Mouse (Mus musculus) hindbrain, embryonic 13.5 days (tissue): ENCODE data around the gene Gm15097. TPM values are rescaled to one million over a fixed set of nuclear protein-coding genes. Genes with fewer than 3 reads are reported as not detected.
"Not testable (repeated sequence)": the region's sequence is repeated elsewhere in the genome, so short reads cannot be mapped to it uniquely, and the experiment has no call there.

Experiments
- ATAC-seq: fragments of 200-750 bp; cut with Nextera tagmentation; 2 replicates; pipeline ENCODE4 v1.8.0; 2017; ENCODE audit warnings: moderate TSS enrichment; ENCODE audit not compliant: low FRiP score
- H3K27ac ChIP-seq: fragments of 300-500 bp; sonication (generic); 2 replicates; pipeline ENCODE4 v1.5.1; 2015; ENCODE audit warnings: inconsistent platforms, mild to moderate bottlenecking, moderate library complexity
- H3K27me3 ChIP-seq: fragments of 300-500 bp; sonication (generic); 2 replicates; pipeline ENCODE4 v1.6.1; 2015; ENCODE audit warnings: mild to moderate bottlenecking, inconsistent platforms
- H3K36me3 ChIP-seq: fragments of 300-500 bp; sonication (generic); 2 replicates; pipeline ENCODE4 v1.6.1; 2015; ENCODE audit warnings: mild to moderate bottlenecking, inconsistent platforms
- H3K4me1 ChIP-seq: fragments of 300-500 bp; sonication (generic); replicated peaks from 2 replicates; pipeline ENCODE4 v1.6.1; 2015; ENCODE audit warnings: inconsistent platforms
- H3K4me2 ChIP-seq: fragments of 300-500 bp; sonication (generic); 2 replicates; pipeline ENCODE4 v1.6.1; 2015; ENCODE audit warnings: inconsistent platforms, mild to moderate bottlenecking, moderate library complexity
- H3K4me3 ChIP-seq: fragments of 300-500 bp; sonication (generic); 2 replicates; pipeline ENCODE4 v1.5.1; 2015; ENCODE audit warnings: mild to moderate bottlenecking, inconsistent platforms
- H3K9ac ChIP-seq: fragments of 300-500 bp; sonication (generic); 2 replicates; pipeline ENCODE4 v1.6.1; 2015; ENCODE audit warnings: mild to moderate bottlenecking, inconsistent platforms
- H3K9me3 ChIP-seq: fragments of 300-500 bp; sonication (generic); 2 replicates; pipeline ENCODE4 v1.6.1; 2016; ENCODE audit warnings: inconsistent platforms
- WGBS: fragments of 180-500 bp; shearing (Covaris S2); methylation state at CpG from one replicate; pipeline ENCODE4 v1.1.7; 2015; 5-methylcytosine and 5-hydroxymethylcytosine counted together
- polyA plus RNA-seq: library from polyadenylated mRNA; unstranded; fragments of >200 nt; fragmentation: Nextera tagmentation; extraction: Ambion mirVana; gene quantifications from 2 replicates; pipeline ENCODE4 v1.2.1, GENCODE M21; 2015

Gene Gm15097
- polyA plus RNA-seq: not detected in 2 replicates

DNA sequence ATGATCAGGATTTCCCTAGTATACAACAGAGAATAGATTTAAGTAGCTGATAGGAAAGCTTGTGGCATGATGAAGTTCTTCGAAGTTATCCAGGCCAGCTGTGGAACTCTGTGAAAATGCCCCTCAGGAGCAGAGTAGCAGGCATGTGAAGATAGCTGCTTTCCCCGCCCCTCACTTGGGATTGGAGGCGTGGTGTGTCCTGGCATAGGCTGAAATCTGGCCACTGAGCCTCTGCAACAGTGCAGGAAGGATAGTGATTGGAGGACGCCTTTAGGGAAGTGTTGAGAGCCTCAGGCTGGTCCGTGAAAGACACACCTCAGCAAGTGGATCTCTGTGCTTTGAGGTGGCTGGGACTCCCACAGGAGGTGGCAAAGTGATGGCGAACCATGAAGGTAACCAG is at the start of gene Gm15097:
Gm15097 (plus strand) TSS at position 301 of the 400 bp plus-strand sequence.
- not testable (repeated sequence) for H3K4me2 ChIP-seq, ATAC-seq, H3K27ac ChIP-seq, H3K36me3 ChIP-seq, H3K27me3 ChIP-seq, H3K4me3 ChIP-seq, H3K9ac ChIP-seq, H3K9me3 ChIP-seq, H3K4me1 ChIP-seq
- WGBS: no CpG with 5 or more reads among the region's 6 CpGs

DNA sequence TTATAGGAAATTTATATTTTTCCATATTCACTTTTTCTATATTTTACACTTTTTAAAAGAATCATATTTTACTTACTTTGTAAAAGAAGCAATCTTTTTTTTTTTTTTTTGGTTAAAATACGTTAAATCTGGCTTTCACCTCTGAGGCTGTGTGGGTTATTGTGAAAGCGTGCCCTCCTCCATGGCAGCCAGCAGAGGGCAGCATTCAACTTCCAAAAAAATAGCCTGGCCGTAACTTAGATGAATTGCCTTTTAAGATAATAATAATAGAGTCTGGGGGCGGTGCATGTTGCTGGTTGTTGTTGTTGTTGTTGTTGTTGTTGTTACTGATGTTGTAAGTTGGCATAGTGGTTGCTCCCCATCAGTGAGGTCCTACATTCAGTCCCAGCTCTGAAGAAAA is 21.4 kb upstream of the Gm15097 start:
- H3K4me1 ChIP-seq, H3K36me3 ChIP-seq, H3K27me3 ChIP-seq, H3K27ac ChIP-seq, H3K4me3 ChIP-seq, H3K4me2 ChIP-seq, H3K9me3 ChIP-seq, H3K9ac ChIP-seq, ATAC-seq: not testable (repeated sequence)
- 57% methylated on average over 4 of the region's 4 CpGs for WGBS

GRCm38 (mm10) chrX:149811178-149811577 is 26.9 kb downstream of the Gm15097 start:
- H3K4me1 ChIP-seq, H3K4me2 ChIP-seq, H3K36me3 ChIP-seq, H3K4me3 ChIP-seq, H3K9ac ChIP-seq, ATAC-seq, H3K9me3 ChIP-seq, H3K27me3 ChIP-seq, H3K27ac ChIP-seq: not testable (repeated sequence)
- 91% methylated on average over 6 of the region's 6 CpGs for WGBS

Other genes with a start within 250 kb of the Gm15097 start
- gene Gm10439, start 189.9 kb upstream of the Gm15097 start, polyA plus RNA-seq: not detected in 2 replicates
- not detected in 2 replicates for gene Gm15091, start 157.2 kb downstream of the Gm15097 start, polyA plus RNA-seq